Mouse (Mus musculus) lung, postnatal 14 days (tissue): Measurements from ENCODE around the gene Otud3.
"Not testable (repeated sequence)": the region's sequence is repeated elsewhere in the genome, so short reads cannot be mapped to it uniquely, and the experiment has no call there.

ENCODE experiments used
- DNase-seq: peaks from one replicate; pipeline ENCODE4 v3.0.0; 2021

Otud3 gene

DNA sequence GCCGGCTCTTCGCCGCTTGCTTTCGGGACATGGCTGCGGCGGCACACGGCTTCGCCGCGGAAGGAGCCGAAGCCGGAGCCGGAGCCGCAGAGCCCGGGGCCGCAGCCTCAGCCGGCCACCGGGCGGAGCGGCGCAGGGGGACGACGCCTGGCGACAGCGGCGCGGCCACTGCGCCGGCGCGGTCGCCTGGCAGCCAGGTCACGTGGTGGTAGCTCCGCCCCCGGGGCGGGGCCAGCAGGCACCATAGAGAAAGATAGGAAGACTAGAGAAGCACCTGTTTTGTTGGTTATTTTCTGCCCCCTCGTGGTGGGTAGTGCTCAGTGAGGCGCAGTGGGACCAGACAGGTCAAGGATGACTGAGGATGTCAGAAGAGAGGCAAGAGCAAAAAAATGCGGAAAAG lies at the start of gene Otud3:
Gene Otud3 (minus strand): TSS at position 149 of the 400 bp plus-strand sequence.
- peak; percentile 95 for DNase-seq

DNA sequence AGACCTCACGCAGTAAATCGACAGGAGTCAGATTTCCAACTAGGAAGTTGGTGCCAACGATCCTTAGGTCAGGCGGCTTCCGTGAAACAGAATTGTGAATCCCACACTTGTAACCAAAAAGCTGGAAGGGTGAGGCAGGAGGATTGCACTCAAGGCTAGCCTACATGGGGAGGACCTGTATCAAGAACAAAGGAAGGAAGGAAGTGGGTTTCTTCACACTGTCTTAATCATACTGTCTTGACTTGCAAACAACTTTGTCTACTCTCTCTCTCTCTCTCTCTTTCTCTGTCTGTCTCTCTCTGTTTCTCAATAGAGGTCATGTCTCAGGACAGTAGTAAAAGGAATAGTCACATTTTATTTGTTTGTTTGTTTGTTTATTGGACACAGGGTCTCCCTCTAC lies 49.0 kb upstream of the Otud3 start:
- no peak for DNase-seq

DNA sequence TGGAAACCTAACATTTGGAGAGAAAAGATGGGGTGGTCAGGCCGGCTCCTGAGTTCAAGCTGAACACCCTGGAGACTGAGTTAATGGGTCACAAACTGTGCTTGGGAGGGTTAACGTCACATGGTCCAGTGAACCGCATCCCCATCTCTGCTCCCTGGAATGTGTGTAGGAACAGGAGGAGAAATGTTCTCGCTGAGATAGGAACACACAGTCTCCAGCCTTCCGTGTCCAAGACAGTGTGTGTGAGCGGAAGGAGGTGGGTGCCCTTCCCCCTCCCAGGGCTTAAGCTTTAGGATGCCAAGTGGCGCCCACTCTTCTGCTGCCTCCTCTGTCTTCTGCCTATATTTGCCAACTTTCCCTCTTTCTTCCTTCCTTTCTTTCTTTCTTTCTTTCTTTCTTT lies 46.2 kb upstream of the Otud3 start:
- DNase-seq: no peak

DNA sequence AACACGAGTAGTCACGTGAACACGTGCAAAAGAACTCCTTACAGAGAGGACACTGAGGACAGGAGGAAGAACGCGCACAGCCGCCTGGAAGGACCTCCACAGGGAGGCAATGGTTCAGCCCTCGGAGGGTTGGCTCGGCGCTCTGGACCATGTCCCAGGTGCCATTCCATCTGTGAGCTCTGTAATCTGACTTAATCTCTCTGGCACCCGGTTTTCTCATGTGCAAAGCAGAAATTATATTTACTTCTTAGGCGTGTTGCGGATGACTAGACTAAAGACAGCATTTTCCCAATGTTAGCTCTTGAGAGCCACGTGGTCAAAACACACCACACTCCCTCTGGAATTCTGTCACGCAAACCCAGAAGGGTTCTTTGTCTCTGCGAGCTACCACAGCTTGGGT lies 45.4 kb upstream of the Otud3 start:
- DNase-seq: no peak

DNA sequence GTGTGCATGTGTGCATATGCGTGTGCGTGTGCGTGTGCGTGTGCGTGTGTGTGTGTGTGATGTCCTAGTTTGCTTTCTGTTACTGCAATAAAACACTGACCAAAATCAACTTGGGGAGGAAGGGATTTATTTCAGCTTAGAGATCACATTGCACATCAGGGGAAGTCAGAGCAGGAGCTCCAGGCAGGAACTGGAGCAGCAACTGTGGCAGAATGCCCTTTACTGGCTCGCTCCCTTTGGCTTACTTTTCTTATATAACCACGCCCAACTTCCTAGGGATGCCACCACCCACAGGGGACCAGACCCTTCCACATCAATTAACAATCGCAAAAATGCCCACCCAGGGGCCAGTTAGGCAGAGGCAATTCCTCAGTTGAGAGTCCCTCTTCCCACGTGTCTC lies 44.9 kb upstream of the Otud3 start:
- DNase-seq: no peak

DNA sequence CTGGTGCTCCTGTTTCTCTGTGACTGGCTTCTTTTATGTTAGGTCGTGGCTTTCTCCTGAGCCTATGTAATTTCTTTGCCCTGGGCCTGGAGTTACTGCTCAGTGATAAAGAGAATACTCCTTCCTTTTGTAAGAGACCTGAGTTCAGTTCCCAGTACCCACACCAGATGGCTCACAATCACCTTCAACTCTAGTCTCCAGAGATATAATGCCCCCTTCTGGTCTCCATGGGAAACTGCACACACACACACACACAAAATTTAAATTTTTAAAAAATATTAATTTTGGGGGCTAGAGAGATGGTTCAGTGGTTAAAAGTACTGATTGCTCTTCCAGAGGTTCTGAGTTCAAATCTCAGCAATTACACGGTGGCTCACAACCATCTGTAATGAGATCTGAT lies 34.5 kb upstream of the Otud3 start:
- no peak for DNase-seq

DNA sequence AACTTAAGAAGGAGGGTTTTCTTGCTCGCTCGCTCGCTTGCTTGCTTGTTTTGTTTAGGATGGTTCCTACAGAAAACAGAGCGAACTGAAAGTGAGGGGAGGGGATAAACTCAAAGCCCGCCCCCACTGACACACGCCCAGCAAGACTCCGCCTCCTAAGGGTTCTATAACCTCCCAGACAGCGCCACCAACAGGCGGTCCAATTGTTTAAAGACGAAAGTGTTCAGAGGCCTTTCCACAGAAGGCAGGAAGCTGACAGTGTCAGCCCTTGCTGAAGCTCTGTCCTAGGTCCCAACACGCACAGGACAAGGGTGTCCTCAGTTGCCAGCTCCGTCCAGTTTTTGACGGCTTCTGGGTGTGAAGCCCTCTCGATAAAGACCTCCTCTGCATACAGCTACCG lies 30.0 kb upstream of the Otud3 start:
- peak; percentile 93 for DNase-seq

DNA sequence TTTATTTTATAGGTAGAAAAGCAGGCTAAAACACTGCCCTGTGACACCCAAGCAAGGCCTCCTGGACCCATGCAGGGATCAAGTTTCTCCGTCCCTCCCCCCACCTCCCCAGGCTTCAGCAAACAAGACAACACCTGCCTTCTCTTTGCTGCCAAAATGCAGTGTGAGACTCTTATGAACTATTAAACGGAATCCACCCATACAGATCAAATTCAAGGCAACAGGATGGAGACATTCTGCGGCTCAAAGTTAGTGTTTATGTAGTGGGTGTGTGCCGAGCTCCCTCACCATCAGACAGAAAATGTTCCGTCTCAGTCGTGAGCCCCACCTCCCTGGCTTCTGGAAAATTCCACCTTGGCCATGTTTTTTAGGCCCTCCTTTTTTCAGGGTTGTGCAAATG lies 28.2 kb upstream of the Otud3 start:
- peak; percentile 18 for DNase-seq

DNA sequence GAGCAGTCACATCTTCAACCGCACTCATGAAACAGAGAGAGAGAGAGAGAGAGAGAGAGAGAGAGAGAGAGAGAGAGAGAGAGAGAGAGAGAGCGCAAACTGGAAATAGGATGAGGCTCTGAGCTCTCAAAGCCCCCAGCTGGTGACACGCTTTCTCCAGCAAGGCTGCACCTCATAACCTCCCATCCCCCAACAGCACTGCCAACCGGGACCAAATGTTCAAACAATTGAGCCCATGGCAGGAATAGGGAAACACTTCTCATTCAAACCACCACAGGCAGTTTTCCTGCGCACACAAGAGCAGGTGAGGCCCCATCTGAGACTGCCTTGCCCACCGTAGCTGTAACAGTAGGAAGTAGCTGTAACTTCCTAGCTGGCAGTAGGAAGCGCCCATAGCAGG lies 27.7 kb upstream of the Otud3 start:
- no peak for DNase-seq

DNA sequence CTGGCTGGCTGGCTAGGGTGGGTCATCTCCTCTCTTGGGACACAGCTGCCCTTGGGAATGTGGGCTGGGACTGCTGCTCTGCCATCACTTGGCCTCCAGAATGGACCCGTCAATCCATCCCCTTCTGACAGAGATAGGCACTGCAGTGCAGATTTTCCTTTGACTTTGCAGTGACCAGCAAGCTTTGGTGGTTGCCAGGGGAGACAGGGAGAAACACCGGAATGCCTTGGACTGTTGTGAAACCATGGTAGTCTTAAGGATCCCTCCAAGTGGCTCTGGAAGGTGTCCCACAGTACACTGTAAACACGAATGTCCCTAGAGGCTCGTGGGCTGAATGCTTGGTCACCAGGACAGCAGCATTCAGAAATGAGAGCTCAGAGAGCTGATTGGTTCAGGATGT lies 25.7 kb upstream of the Otud3 start:
- DNase-seq: peak; percentile 78

DNA sequence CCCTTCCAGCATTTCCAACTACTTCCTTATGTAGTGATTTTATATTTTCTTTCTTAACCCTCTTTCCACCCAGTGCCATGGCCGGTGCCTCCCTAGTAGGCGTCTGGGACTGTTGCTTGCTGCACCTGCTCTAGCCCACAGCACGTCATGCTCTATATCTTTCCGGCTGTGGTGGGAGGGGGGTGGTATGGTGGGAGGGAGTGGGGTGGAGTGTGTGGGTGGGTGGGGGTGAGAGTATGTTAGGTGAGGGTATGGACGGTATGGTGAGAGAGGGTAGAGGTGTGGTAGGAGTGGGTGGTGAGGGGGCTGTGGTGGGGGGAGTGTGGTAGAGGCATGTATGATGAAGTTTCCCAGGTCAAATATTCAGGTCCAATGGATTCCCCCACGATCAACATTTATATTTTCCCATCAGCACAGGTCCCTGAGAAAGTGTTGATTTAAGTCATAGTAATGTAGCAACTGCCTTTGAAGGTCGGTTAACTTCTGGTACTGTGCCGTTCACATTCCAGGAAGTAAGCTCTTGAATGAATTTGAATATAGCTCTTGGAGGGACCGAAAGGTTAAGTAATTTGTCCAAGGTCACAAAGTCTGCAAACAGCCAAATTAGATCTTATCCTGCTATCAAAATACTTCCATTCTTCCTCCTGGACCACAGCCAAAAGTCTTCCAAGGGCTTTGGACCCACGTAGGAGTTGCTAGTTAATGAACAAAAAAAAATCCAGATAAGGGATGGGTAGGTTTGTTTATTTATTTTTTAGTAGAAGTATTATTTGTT lies 24.9 kb upstream of the Otud3 start:
- DNase-seq: peak; percentile 57

DNA sequence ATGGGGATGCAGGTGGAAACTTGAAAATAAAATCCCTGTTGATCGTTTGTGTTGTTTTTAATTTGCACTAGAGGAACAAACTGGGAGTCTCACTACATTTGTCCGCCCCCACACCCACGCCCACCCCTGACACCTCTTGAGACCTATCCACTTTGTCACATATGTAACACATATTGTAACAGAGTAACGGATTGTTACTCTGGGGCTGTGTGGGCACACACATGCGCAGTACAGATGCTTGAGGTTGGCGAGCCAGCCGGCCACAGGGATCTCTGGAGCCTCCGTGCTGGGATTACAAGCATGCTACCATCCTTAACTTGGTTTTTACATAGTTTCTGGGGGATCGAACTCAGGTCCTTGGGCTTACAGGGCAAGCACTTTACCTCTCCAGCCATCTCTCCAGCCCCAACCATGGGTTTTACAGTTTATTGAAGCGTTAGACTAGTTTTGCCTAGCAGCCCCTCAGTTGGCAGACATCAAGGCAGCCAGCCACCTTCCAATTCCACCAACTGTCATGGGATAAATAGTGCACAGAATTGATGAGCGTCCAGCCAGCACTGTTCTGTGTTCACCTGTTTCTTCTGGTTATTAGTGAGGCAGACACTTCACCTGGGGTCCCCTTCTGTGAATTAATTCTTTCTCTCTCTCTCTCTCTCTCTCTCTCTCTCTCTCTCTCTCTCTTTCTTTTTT lies 20.9 kb upstream of the Otud3 start:
- DNase-seq: no peak

DNA sequence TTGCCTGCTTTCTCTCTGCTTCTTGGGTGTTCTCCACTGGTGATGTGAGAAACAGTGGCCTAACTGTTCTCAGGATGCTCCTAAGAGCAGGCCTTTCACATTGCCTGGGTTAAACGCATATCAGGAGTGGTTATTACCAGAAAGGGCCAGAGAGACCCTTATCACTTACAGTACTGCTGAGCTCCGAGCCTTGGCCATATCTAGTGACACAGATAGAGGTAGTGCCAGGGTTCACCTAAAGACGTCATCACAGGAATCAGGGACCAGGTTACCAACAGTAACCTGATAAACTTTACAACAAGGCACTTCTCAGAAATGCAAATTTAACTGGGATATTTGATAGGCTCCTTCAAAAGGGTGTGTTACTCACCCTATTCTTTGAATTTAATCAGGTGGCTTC lies 20.1 kb upstream of the Otud3 start:
- DNase-seq: no peak

DNA sequence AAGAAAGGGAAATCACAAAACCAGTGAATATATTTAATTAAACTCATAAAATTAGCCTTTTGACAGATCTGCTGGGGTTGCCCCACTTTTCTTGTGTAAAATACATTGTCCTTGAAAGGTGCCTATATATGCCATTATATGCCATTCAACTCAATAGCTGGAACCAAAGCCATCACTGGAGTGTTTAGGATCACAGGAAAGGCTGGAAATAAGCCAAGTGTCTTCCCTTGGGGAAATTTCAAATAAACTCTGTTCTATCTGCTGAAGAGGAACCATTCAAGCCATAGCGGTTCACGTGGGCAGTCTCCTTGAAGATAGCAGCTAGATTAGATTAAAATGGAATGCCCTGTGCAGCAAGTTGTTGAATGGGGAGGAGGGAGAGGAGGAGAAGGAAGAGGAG lies 11.8 kb upstream of the Otud3 start:
- DNase-seq: no peak

DNA sequence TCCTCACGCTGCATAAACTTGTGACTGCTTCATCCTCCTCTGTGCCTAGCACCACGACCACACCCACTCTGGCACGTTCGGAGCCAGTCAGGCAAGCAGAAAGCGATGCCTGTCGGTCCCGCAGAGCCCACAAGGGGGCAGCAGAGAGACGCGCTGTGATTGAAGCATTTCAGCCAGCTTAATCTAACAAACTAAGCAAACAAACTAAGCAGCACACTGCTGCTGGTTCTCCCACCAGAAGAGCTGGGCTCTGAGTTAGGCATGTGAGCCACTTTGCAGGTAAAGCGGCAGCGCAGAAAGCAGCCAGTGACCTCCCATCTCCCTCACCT lies 8.3 kb upstream of the Otud3 start:
- peak; percentile 98 for DNase-seq

DNA sequence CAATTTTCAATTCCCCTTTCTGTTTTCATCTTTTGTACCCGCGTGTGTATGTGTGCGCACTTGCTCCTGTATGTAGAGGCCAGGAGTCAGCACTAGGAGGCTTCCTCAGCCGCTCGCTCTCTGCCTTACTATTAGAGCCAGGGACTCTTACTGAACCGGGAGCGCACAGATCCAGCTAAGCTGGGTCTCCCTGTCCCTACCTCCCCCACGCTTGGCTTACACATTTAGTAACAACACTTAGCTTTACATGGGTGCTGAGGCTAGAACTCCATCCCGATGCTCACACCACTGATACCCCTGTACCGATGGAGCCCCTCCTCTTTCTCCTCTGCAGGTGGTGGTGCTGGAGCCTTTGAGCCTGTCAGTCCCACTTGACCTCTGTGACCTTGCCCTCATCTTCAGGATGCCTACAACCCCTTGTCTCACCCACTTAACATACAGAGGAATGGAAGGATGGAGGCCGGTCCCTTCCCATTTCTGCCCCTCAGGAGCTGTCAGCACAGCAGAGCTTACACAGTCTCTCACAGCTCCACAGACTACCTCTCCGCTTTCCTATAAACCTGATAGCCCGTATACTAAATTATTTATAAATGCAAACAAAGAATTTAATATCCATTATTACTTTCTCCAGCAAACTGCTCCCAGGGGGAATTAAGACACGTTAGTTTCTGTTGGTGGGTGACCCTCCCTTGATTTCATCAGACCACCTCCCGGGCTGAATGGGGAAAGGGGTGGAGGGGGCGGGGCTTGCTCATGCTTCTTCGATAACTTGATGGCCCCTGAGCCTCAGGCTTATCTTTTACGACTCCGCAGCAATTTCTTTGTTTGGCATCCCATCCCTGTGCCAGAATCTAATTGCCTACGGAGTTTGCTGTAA lies 7.7 kb upstream of the Otud3 start:
- DNase-seq: no peak

DNA sequence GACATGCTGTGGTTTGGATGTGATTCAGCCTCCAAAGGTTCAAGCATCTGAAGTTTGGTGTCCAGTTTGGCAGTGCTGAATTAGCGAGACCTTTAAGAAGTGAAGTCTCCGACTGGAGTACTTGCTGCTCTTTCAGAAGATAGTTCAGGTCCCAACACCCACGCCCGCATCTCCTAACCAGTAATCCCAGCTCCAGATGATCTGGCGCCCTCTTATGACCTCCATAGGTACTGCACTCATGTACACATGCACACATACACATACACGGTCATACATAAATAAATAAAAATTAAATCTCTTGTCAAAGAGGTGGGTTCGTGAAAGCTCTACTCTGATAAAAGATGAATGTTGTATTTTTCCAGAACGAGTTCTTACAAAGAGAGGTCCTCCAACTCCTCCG lies 3.5 kb upstream of the Otud3 start:
- DNase-seq: no peak

DNA sequence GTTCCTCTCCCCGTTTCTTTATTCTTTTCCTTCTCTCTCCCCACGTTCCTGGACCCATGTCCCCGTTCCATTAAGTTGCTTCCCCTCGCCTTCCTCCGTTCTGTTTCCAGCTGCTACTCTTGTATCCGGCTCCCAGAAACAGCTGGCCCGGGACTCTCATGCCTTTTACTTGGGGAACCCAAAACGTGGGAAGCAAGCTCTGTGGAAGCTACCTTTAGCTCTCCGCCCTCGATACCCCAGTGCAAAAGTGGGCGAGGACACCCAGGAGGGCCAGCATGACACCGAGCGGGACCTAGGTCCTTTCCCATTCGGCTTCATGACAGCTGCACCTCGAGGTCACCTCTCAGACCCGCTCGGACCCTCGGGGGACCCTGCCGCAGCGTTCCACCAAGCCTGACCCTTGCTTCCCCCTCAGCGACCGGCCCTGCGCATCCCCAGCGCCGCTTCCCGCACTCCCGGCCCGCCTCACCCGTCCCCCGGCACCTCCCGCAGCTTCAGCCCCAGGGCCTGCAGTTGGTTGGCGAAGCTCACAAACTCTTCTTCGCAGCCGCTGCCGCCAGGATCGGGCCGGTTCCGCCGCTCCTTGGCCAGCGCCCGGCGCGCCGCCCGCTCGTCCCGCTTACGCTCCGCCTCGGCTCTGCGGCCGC lies 481 bp downstream of the Otud3 start:
- DNase-seq: peak; percentile 39

DNA sequence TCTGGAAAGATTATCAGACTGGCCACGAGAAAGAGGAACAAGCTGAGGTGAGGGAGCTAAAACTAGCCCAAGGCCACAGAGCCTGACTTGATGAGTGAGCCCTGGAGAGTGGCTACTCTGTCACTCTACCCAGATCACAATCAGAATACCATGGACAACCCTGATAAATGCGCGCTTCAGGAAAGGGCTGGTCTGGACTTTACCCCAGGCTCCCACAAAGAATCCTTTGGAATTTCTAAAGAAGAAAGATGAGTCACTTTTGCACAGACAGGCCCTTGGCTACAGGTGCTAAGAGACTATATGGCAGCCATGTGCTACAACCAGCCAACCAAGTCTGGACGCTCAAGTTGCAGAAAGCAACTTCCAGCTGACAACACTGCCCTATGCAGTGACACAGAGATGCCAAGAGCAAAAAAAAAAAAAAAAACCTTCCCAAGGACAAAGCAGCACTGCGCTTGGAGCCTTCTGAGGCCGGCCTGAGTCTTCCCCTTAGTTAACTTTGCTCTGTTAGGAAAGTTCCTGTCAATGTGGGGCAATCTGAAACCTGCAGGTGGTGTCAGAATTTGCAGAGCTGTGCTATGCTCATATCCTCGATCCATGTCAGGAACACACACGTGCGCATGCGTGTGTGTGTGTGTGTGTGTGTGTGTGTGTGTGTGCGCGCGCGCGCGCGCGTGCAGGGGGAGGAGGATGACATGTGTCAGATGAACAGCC lies 8.0 kb downstream of the Otud3 start:
- no peak for DNase-seq

DNA sequence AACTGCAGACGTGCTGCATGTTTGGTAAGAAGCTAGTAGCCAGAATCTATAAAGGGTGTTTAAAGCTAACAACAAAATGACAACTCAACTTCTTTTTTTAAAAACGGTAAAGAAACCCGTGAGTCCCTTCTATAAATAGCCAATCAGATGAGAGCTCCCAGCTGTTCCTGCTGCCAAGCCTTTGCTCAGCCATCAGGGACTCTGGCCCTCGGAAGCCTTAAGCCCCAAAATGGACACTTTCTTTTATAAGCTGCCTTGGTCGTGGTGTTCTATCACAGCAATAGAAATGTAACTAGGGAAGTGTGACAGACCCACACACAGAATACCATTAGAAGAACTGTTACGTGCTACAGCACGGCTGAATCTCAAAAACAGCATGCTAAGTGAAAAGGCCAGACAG lies 14.4 kb downstream of the Otud3 start:
- DNase-seq: no peak

DNA sequence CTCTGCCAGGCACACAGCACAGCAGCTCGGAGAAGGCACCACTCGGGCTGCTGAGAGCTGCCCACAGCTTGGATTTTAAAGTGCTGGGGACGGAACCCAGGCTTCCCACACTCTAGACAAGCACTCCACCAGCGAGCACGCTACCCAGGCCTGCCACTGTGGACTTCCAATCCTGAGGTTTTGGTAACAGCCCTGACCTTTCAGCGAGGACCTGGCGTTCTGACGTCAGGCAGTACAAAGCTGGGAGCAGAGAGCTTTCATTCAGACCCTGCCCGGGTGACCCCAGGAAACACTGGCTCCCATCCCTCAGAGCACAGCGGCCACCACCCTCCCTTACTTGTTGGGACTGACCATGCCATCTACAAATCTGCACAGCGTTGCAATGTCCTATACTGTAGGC lies 20.0 kb downstream of the Otud3 start:
- DNase-seq: not testable (repeated sequence)

DNA sequence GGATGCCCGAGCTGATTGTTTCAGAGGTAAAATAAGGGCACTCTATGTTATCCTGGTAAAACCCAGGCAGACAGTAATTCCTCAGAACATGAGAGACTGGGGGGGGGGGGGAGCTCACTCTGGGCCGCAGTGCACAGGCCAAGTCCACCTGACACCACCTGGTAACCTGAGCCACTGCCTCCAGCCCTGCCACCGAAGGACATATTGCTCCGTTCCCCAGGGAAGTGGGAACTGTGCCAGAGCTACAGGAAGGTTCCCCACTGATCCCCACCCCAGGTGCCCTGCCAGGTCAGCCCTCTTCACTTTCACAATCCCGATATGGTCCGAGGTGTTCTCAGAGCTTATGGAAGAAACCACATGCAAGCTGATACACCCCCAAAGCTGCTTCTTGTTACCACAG lies 21.1 kb downstream of the Otud3 start:
- DNase-seq: peak; percentile 16

DNA sequence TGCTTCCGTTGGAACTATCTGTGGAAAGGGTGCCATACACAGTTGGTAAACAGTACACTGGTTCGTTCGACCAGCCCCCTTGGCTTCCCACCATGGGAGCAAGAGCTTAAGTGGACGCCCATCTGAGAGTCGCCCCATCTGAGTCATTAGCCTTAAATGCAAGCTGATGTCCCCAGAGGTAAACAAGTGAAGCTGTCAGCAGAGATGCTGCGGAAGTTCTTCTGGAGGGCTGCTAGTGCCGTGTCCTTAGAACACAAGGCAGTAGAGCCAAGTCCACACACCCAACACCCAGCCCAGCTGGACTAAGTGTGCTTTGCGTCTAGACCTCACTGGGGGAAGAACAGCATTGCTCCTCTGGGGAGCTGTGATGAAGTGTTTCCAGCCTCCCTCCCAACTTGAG lies 24.1 kb downstream of the Otud3 start:
- peak; percentile 14 for DNase-seq
